Comparison of ENCODE assay signal across 23 mouse cellular contexts in genomic region chr1:161271461-161271810, GRCm38 (mm10). TPM values are rescaled to one million over a fixed set of nuclear protein-coding genes. Genes with fewer than 3 reads are reported as not detected.
DNase-seq lines count a peak whose midpoint lies in the region; ATAC-seq lines count a peak whose summit lies in the region.
"Had no signal": no experiment of that assay in that cellular context is flagged by ENCODE, and none has a peak within 500 bp of the region (broad histone marks: within the 10 kb centered on the region; RNA-seq: fewer than 3 reads in every experiment).

No protein-coding gene starts in this region.

- H3K4me3 ChIP-seq in megakaryocyte, embryonic 14.5 days (replicated peaks): peak overlapping the region; percentile 53

- H3K36me3 ChIP-seq in megakaryocyte, embryonic 14.5 days (replicated peaks; ENCODE audit: low read length): peaks cover 4% of the 10 kb centered on the region
- H3K36me3 ChIP-seq: G1E had no signal

- DNase-seq in R1 (ENCODE audit: low read depth, low spot score) (peak; percentile 70), ZHBTc4 (ENCODE audit: low read depth, low spot score) (peak; percentile 64)
- DNase-seq in kidney, adult 9 months: no peak
- DNase-seq: adrenal gland, adult 2 months; adrenal gland, adult 8-10 months; adrenal gland, postnatal 10 days; adrenal gland, postnatal 14 days; adrenal gland, postnatal 25 days; adrenal gland, postnatal 36 days; B cell, adult 2 months; cerebellum, adult 11 months; cerebellum, adult 11-12 months; cerebellum, adult 18-20 months; cerebellum, adult 2 months; cerebellum, adult 8-10 months had no signal

- peaks cover 9% of the 10 kb centered on the region for H3K9me3 ChIP-seq in megakaryocyte, embryonic 14.5 days

- peaks cover 57% of the 10 kb centered on the region for H3K4me1 ChIP-seq in megakaryocyte, embryonic 14.5 days

- no peaks in the 10 kb centered on the region for H3K27me3 ChIP-seq in megakaryocyte, embryonic 14.5 days (replicated peaks)
- H3K27me3 ChIP-seq: CH12.LX, Patski had no signal

- no peak for ATAC-seq in megakaryocyte, adult 5-6 weeks (ENCODE audit: poor library complexity, severe bottlenecking)
- no peak for ATAC-seq in granulocyte monocyte progenitor cell, adult 5-6 weeks (replicated peaks; ENCODE audit: poor library complexity, severe bottlenecking)
- ATAC-seq: activated CD4-positive, CD25-positive, alpha-beta regulatory T cell, adult 4 months; CD4-positive, CD25-positive, alpha-beta regulatory T cell, adult 4 months; Patski had no signal

RNA-seq across cellular contexts. Expression of gene Prdx6, which starts 20.4 kb away (rescaled TPM):
- polyA plus RNA-seq in megakaryocyte, embryonic 14.5 days (2012; ENCODE audit: insufficient read depth, low replicate concordance): 22.2 and 25.0 TPM in 2 replicates
- total RNA-seq in megakaryocyte, adult 5-6 weeks (2015): 161 and 201 TPM in 2 replicates
- 213 and 226 TPM in 2 replicates for total RNA-seq in megakaryocyte, adult 5-6 weeks (2017)
- total RNA-seq in granulocyte monocyte progenitor cell, adult 5-6 weeks (2014; fragmentation: Nextera tagmentation): 217 and 261 TPM in 2 replicates
- total RNA-seq in granulocyte monocyte progenitor cell, adult 5-6 weeks (2017): 373 and 405 TPM in 2 replicates
